Mouse (Mus musculus) midbrain, embryonic 12.5 days (tissue): ENCODE measurements around the gene Rbms3. TPM values are rescaled to one million over a fixed set of nuclear protein-coding genes. Genes with fewer than 3 reads are reported as not detected.

Experiments
- ATAC-seq: fragments of 200-750 bp; cut with Nextera tagmentation; 2 replicates; pipeline ENCODE4 v1.8.0; 2017; ENCODE audit warnings: low read depth, moderate TSS enrichment, moderate library complexity; ENCODE audit not compliant: low FRiP score
- H3K27ac ChIP-seq: fragments of 300-500 bp; sonication (generic); replicated peaks from 2 replicates; pipeline ENCODE4 v1.5.1; 2016; ENCODE audit warnings: mild to moderate bottlenecking
- H3K27me3 ChIP-seq: fragments of 300-500 bp; sonication (generic); 2 replicates; pipeline ENCODE4 v1.6.1; 2016; ENCODE audit warnings: mild to moderate bottlenecking
- H3K36me3 ChIP-seq: fragments of 300-500 bp; sonication (generic); 2 replicates; pipeline ENCODE4 v1.6.1; 2016
- H3K4me1 ChIP-seq: fragments of 300-500 bp; sonication (generic); 2 replicates; pipeline ENCODE4 v1.6.1; 2016
- H3K4me2 ChIP-seq: fragments of 300-500 bp; sonication (generic); replicated peaks from 2 replicates; pipeline ENCODE4 v1.6.1; 2016; ENCODE audit warnings: mild to moderate bottlenecking, moderate library complexity
- H3K4me3 ChIP-seq: fragments of 300-500 bp; sonication (generic); 2 replicates; pipeline ENCODE4 v1.5.1; 2016; ENCODE audit warnings: mild to moderate bottlenecking
- H3K9ac ChIP-seq: fragments of 300-500 bp; sonication (generic); replicated peaks from 2 replicates; pipeline ENCODE4 v1.6.1; 2016; ENCODE audit warnings: mild to moderate bottlenecking, moderate library complexity
- H3K9me3 ChIP-seq: fragments of 300-500 bp; sonication (generic); 2 replicates; pipeline ENCODE4 v1.6.1; 2016; ENCODE audit warnings: mild to moderate bottlenecking
- WGBS: fragments of 180-500 bp; shearing (Covaris S2); methylation state at CpG from one replicate; pipeline ENCODE4 v1.1.7; 2016; 5-methylcytosine and 5-hydroxymethylcytosine counted together
- polyA plus RNA-seq: library from polyadenylated mRNA; unstranded; fragments of >200 nt; fragmentation: Nextera tagmentation; extraction: Ambion mirVana; gene quantifications from 2 replicates; pipeline ENCODE4 v1.2.1, GENCODE M21; 2016

Rbms3 gene
- polyA plus RNA-seq, 1 experiment from 2014 or later = 25.8 TPM

GRCm38 (mm10) chr9:117452816-117453215 is 176.9 kb downstream of the Rbms3 start:
- Histone ChIP-seq H3K9me3 (no peaks in the 10 kb centered on the region), H3K4me3 (no peak overlapping the region), H3K27me3 (no peaks in the 10 kb centered on the region), H3K9ac (no peak overlapping the region), H3K4me1 (no peaks in the 10 kb centered on the region), H3K27ac (no peak overlapping the region), H3K36me3 (no peaks in the 10 kb centered on the region), H3K4me2 (no peak overlapping the region)
- 64% methylated on average over 10 of the region's 10 CpGs for WGBS
- no peak for ATAC-seq

GRCm38 (mm10) chr9:117442611-117443010 is 187.1 kb downstream of the Rbms3 start:
- Histone ChIP-seq H3K36me3 (no peaks in the 10 kb centered on the region), H3K27ac (no peak overlapping the region), H3K4me3 (no peak overlapping the region), H3K4me2 (no peak overlapping the region), H3K9ac (no peak overlapping the region), H3K4me1 (no peaks in the 10 kb centered on the region), H3K9me3 (no peaks in the 10 kb centered on the region), H3K27me3 (no peaks in the 10 kb centered on the region)
- no peak for ATAC-seq
- WGBS = 75% methylated on average over 7 of the region's 7 CpGs

- no peaks in the 10 kb centered on the region for H3K36me3 ChIP-seq
- no peaks in the 10 kb centered on the region for H3K4me1 ChIP-seq
- H3K9me3 ChIP-seq = no peaks in the 10 kb centered on the region
- no peak overlapping the region for H3K4me2 ChIP-seq
- H3K27ac ChIP-seq = no peak overlapping the region
- H3K27me3 ChIP-seq = no peaks in the 10 kb centered on the region
- ATAC-seq = no peak
- no peak overlapping the region for H3K9ac ChIP-seq
- WGBS = 67% methylated on average over 2 of the region's 2 CpGs
- no peak overlapping the region for H3K4me3 ChIP-seq
Observed at GRCm38 (mm10) chr9:117435856-117436255, 193.9 kb downstream of the Rbms3 start.

- no peak overlapping the region for H3K9ac ChIP-seq
- no peaks in the 10 kb centered on the region for H3K9me3 ChIP-seq
- no peak overlapping the region for H3K4me3 ChIP-seq
- H3K36me3 ChIP-seq = no peaks in the 10 kb centered on the region
- no peak overlapping the region for H3K27ac ChIP-seq
- H3K27me3 ChIP-seq = no peaks in the 10 kb centered on the region
- 100% methylated on average over 2 of the region's 2 CpGs for WGBS
- no peak overlapping the region for H3K4me2 ChIP-seq
- no peak for ATAC-seq
- no peaks in the 10 kb centered on the region for H3K4me1 ChIP-seq
Observed at GRCm38 (mm10) chr9:117430670-117431069, 199.0 kb downstream of the Rbms3 start.

GRCm38 (mm10) chr9:117429217-117430105 is 200.3 kb downstream of the Rbms3 start:
- no peak overlapping the region for H3K27ac ChIP-seq
- no peak overlapping the region for H3K9ac ChIP-seq
- WGBS = 88% methylated on average over 7 of the region's 7 CpGs
- no peaks in the 10 kb centered on the region for H3K27me3 ChIP-seq
- H3K9me3 ChIP-seq = no peaks in the 10 kb centered on the region
- no peak overlapping the region for H3K4me3 ChIP-seq
- H3K4me1 ChIP-seq = no peaks in the 10 kb centered on the region
- no peak overlapping the region for H3K4me2 ChIP-seq
- no peak for ATAC-seq
- H3K36me3 ChIP-seq = no peaks in the 10 kb centered on the region

GRCm38 (mm10) chr9:117423259-117423658 is 206.5 kb downstream of the Rbms3 start:
- no peak overlapping the region for H3K9ac ChIP-seq
- no peaks in the 10 kb centered on the region for H3K36me3 ChIP-seq
- ATAC-seq = no peak
- H3K4me1 ChIP-seq = no peaks in the 10 kb centered on the region
- no peaks in the 10 kb centered on the region for H3K9me3 ChIP-seq
- H3K4me3 ChIP-seq = no peak overlapping the region
- H3K27me3 ChIP-seq = no peaks in the 10 kb centered on the region
- 91% methylated on average over 5 of the region's 5 CpGs for WGBS
- H3K27ac ChIP-seq = no peak overlapping the region
- H3K4me2 ChIP-seq = no peak overlapping the region

GRCm38 (mm10) chr9:117419874-117420485 is 209.7 kb downstream of the Rbms3 start:
- H3K36me3 ChIP-seq = no peaks in the 10 kb centered on the region
- no peaks in the 10 kb centered on the region for H3K4me1 ChIP-seq
- 76% methylated on average over 7 of the region's 8 CpGs for WGBS
- no peak for ATAC-seq
- no peak overlapping the region for H3K4me3 ChIP-seq
- no peaks in the 10 kb centered on the region for H3K9me3 ChIP-seq
- H3K9ac ChIP-seq = no peak overlapping the region
- H3K27ac ChIP-seq = no peak overlapping the region
- no peak overlapping the region for H3K4me2 ChIP-seq
- no peaks in the 10 kb centered on the region for H3K27me3 ChIP-seq

GRCm38 (mm10) chr9:117413181-117413580 is 216.5 kb downstream of the Rbms3 start:
- no peak overlapping the region for H3K9ac ChIP-seq
- H3K36me3 ChIP-seq = no peaks in the 10 kb centered on the region
- H3K27me3 ChIP-seq = no peaks in the 10 kb centered on the region
- no peak overlapping the region for H3K27ac ChIP-seq
- WGBS = 41% methylated on average over 3 of the region's 3 CpGs
- 0 out of 2 replicates have a peak, but pooled peaks cover 4% of the 10 kb centered on the region for H3K4me1 ChIP-seq
- H3K4me3 ChIP-seq = no peak overlapping the region
- no peak for ATAC-seq
- no peaks in the 10 kb centered on the region for H3K9me3 ChIP-seq
- H3K4me2 ChIP-seq = no peak overlapping the region

- WGBS = 17% methylated on average over 2 of the region's 2 CpGs
- no peaks in the 10 kb centered on the region for H3K9me3 ChIP-seq
- ATAC-seq = no peak
- H3K4me2 ChIP-seq = no peak overlapping the region
- no peak overlapping the region for H3K4me3 ChIP-seq
- no peaks in the 10 kb centered on the region for H3K36me3 ChIP-seq
- no peak overlapping the region for H3K9ac ChIP-seq
- no peak overlapping the region for H3K27ac ChIP-seq
- H3K4me1 ChIP-seq = 0 out of 2 replicates have a peak, but pooled peaks cover 4% of the 10 kb centered on the region
- no peaks in the 10 kb centered on the region for H3K27me3 ChIP-seq
Observed at GRCm38 (mm10) chr9:117412584-117412983, 217.1 kb downstream of the Rbms3 start.

GRCm38 (mm10) chr9:117404621-117405020 is 225.1 kb downstream of the Rbms3 start:
- H3K4me3 ChIP-seq = no peak overlapping the region
- no peak overlapping the region for H3K9ac ChIP-seq
- no peaks in the 10 kb centered on the region for H3K9me3 ChIP-seq
- no peak for ATAC-seq
- H3K4me1 ChIP-seq = no peaks in the 10 kb centered on the region
- 85% methylated on average over 4 of the region's 4 CpGs for WGBS
- no peak overlapping the region for H3K4me2 ChIP-seq
- no peaks in the 10 kb centered on the region for H3K27me3 ChIP-seq
- H3K36me3 ChIP-seq = no peaks in the 10 kb centered on the region
- H3K27ac ChIP-seq = no peak overlapping the region

- ATAC-seq = no peak
- Histone ChIP-seq H3K36me3 (no peaks in the 10 kb centered on the region), H3K9ac (no peak overlapping the region), H3K4me1 (no peaks in the 10 kb centered on the region), H3K27me3 (no peaks in the 10 kb centered on the region), H3K4me3 (no peak overlapping the region), H3K9me3 (no peaks in the 10 kb centered on the region), H3K4me2 (no peak overlapping the region), H3K27ac (no peak overlapping the region)
- 57% methylated on average over 7 of the region's 7 CpGs for WGBS
Observed at GRCm38 (mm10) chr9:117400262-117400671, 229.4 kb downstream of the Rbms3 start.

- H3K27me3 ChIP-seq = no peaks in the 10 kb centered on the region
- H3K4me3 ChIP-seq = no peak overlapping the region
- no peak overlapping the region for H3K9ac ChIP-seq
- H3K27ac ChIP-seq = no peak overlapping the region
- no peaks in the 10 kb centered on the region for H3K36me3 ChIP-seq
- H3K9me3 ChIP-seq = no peaks in the 10 kb centered on the region
- no peak for ATAC-seq
- H3K4me2 ChIP-seq = no peak overlapping the region
- no peaks in the 10 kb centered on the region for H3K4me1 ChIP-seq
Observed at GRCm38 (mm10) chr9:117397071-117397470, 232.6 kb downstream of the Rbms3 start.
